7 mouse cellular contexts compared by ENCODE assay signal in the genomic region with DNA sequence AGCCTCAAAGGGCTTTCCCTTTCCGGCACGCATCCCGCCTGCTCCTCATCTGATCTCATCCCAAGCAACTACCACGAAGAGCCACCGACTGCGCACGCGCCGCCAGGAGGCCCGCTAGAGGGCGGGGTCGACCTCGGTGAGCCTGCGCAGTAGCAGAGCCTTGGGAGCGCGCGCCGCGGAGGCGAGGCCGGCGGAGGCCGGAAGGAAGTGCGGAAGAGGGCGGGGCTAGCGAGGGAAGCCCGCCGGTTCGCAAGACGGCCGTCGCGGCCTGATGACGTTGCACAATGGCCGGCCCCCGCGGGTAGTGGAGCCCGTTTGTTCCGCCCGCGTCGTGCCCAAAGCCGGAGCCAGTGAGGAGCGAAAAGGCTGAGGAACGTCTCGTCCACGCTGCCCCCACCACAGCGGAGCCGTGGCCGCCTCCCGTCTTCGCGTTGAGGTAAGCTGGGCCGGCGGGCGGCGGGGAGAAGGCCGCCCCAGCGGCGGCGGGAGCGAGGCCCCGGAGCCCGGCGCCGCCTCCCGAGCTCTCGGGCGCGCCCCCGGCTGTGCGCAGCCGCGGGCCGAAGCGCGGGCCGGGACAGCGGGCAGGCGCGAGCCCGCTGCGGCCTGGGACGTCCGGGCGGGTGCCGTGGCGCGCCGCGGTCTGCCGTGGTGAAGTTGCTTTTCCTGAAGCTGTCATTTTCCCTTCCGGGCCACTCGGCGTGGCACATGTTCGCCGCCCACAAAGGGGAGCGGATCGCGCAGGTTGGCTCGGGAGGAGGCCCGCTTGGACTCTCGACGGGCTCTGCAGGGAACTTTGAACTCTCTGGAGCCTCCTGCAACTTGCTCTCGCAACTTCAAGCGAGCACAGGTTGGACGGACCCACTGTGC. TPM values are rescaled to one million over a fixed set of nuclear protein-coding genes. Genes with fewer than 3 reads are reported as not detected.
DNase-seq lines count a peak whose midpoint lies in the region; ATAC-seq lines count a peak whose summit lies in the region.

Gene Zc3h18 (plus strand): TSS at position 245 of the 867 bp plus-strand sequence.

- peak; percentile 100 for DNase-seq in adrenal gland, postnatal 14 days
- peak; percentile 100 for DNase-seq in embryonic facial prominence, embryonic 11.5 days (ENCODE audit: low spot score)
- peak; percentile 98 for DNase-seq in kidney, adult 11 months
- DNase-seq in limb, embryonic 10.5 days (ENCODE audit: low spot score) = peak; percentile 100
- peak; percentile 99 for DNase-seq in spleen, adult 12 weeks (ENCODE audit: low spot score)

- H3K9ac ChIP-seq in embryonic facial prominence, embryonic 11.5 days (replicated peaks; ENCODE audit: low read length) = peak within 1 kb of the TSS; percentile 95
- H3K9ac ChIP-seq in midbrain, embryonic 13.5 days (replicated peaks) = peak within 1 kb of the TSS; percentile 90

- H3K36me3 ChIP-seq in embryonic facial prominence, embryonic 11.5 days (replicated peaks; ENCODE audit: control insufficient read depth, insufficient read depth, low read depth, low read length) = no peaks in the 10 kb centered on the region; the same call in 1 of the 2 replicates
- peaks cover 34% of the 10 kb centered on the region for H3K36me3 ChIP-seq in limb, embryonic 10.5 days
- H3K36me3 ChIP-seq in midbrain, embryonic 13.5 days = peaks cover 16% of the 10 kb centered on the region

- H3K4me3 ChIP-seq in embryonic facial prominence, embryonic 11.5 days (ENCODE audit: low read depth, low read length) = peak within 1 kb of the TSS; percentile 93
- peak within 1 kb of the TSS; percentile 94 for H3K4me3 ChIP-seq in limb, embryonic 10.5 days
- H3K4me3 ChIP-seq in midbrain, embryonic 13.5 days (replicated peaks) = peak within 1 kb of the TSS; percentile 95

- H3K27ac ChIP-seq in embryonic facial prominence, embryonic 11.5 days (replicated peaks; ENCODE audit: low read depth, low read length) = peak within 1 kb of the TSS; percentile 84
- H3K27ac ChIP-seq in limb, embryonic 10.5 days = peak within 1 kb of the TSS; percentile 95
- peak within 1 kb of the TSS; percentile 92 for H3K27ac ChIP-seq in midbrain, embryonic 13.5 days

- H3K4me2 ChIP-seq in embryonic facial prominence, embryonic 11.5 days (ENCODE audit: low read depth, low read length) = peak within 1 kb of the TSS; percentile 81
- H3K4me2 ChIP-seq in midbrain, embryonic 13.5 days (replicated peaks) = peak within 1 kb of the TSS; percentile 95

- peak; percentile 93 for ATAC-seq in embryonic facial prominence, embryonic 11.5 days (replicated peaks; ENCODE audit: insufficient number of reproducible peaks, low FRiP score, low TSS enrichment, low read depth)
- peak; percentile 95 for ATAC-seq in granulocyte monocyte progenitor cell, adult 5-6 weeks (replicated peaks; ENCODE audit: poor library complexity, severe bottlenecking)
- ATAC-seq in midbrain, embryonic 13.5 days = peak; percentile 94

- H3K4me1 ChIP-seq in embryonic facial prominence, embryonic 11.5 days (ENCODE audit: control insufficient read depth, insufficient read depth, low read length) = 0 out of 2 replicates have a peak, but pooled peaks cover 2% of the 10 kb centered on the region
- peaks cover 25% of the 10 kb centered on the region for H3K4me1 ChIP-seq in limb, embryonic 10.5 days
- H3K4me1 ChIP-seq in midbrain, embryonic 13.5 days (replicated peaks) = peaks cover 36% of the 10 kb centered on the region

- WGBS in embryonic facial prominence, embryonic 11.5 days = under 1% methylated on average over 106 of the region's 107 CpGs
- under 1% methylated on average over 107 of the region's 107 CpGs for WGBS in limb, embryonic 10.5 days
- under 1% methylated on average over 107 of the region's 107 CpGs for WGBS in midbrain, embryonic 13.5 days

- no peaks in the 10 kb centered on the region for H3K9me3 ChIP-seq in embryonic facial prominence, embryonic 11.5 days (replicated peaks; ENCODE audit: control insufficient read depth, low read length)
- H3K9me3 ChIP-seq in limb, embryonic 10.5 days (replicated peaks) = no peaks in the 10 kb centered on the region
- no peaks in the 10 kb centered on the region for H3K9me3 ChIP-seq in midbrain, embryonic 13.5 days

- no peaks in the 10 kb centered on the region for H3K27me3 ChIP-seq in embryonic facial prominence, embryonic 11.5 days (ENCODE audit: control insufficient read depth, insufficient read depth, low read length)
- no peaks in the 10 kb centered on the region for H3K27me3 ChIP-seq in limb, embryonic 10.5 days (ENCODE audit: low read depth, poor library complexity, severe bottlenecking)
- no peaks in the 10 kb centered on the region for H3K27me3 ChIP-seq in midbrain, embryonic 13.5 days

RNA-seq across cellular contexts. Expression of gene Zc3h18, which starts in this region (rescaled TPM):
- 39.5 and 40.6 TPM in 2 replicates for total RNA-seq in adrenal gland, postnatal 14 days (2021)
- 39.3 and 40.1 TPM in 2 replicates for polyA plus RNA-seq in embryonic facial prominence, embryonic 11.5 days (2014; fragmentation: Nextera tagmentation; extraction: Ambion mirVana)
- total RNA-seq in granulocyte monocyte progenitor cell, adult 5-6 weeks (2014; fragmentation: Nextera tagmentation) = 42.9 and 43.9 TPM in 2 replicates
- total RNA-seq in granulocyte monocyte progenitor cell, adult 5-6 weeks (2017) = 66.9 and 67.0 TPM in 2 replicates
- 84.2 and 86.1 TPM in 2 replicates for polyA plus RNA-seq in limb, embryonic 10.5 days (2016; fragmentation: Nextera tagmentation; extraction: Ambion mirVana)
- polyA plus RNA-seq in midbrain, embryonic 13.5 days (2015; fragmentation: Nextera tagmentation; extraction: Ambion mirVana) = 40.0 and 44.9 TPM in 2 replicates

Comparison
In these comparisons a context has a peak if more than half of its experiments do, and no peak if none do; other contexts are left out.
1. Peak in every context shown above with its lines: DNase-seq, ATAC-seq, H3K4me3 ChIP-seq and H3K27ac ChIP-seq.